Mouse (Mus musculus) limb, embryonic 12.5 days (tissue): ENCODE measurements around the gene Atp10a. TPM values are rescaled to one million over a fixed set of nuclear protein-coding genes. Genes with fewer than 3 reads are reported as not detected.

ENCODE experiments used
- ATAC-seq: fragments of 200-750 bp; cut with Nextera tagmentation; 2 replicates; pipeline ENCODE4 v1.8.0; 2017; ENCODE audit warnings: low read depth, moderate TSS enrichment; ENCODE audit not compliant: insufficient number of reproducible peaks, insufficient read depth, low FRiP score, low TSS enrichment
- H3K27ac ChIP-seq: fragments of 300-500 bp; sonication (generic); 2 replicates; pipeline ENCODE4 v1.5.1; 2016; ENCODE audit warnings: mild to moderate bottlenecking, moderate library complexity
- H3K27me3 ChIP-seq: fragments of 300-500 bp; sonication (generic); 2 replicates; pipeline ENCODE4 v1.6.1; 2016; ENCODE audit warnings: mild to moderate bottlenecking, moderate library complexity
- H3K36me3 ChIP-seq: fragments of 300-500 bp; sonication (generic); 2 replicates; pipeline ENCODE4 v1.6.1; 2016; ENCODE audit warnings: mild to moderate bottlenecking, moderate library complexity
- H3K4me1 ChIP-seq: fragments of 300-500 bp; sonication (generic); replicated peaks from 2 replicates; pipeline ENCODE4 v1.6.1; 2016
- H3K4me2 ChIP-seq: fragments of 300-500 bp; sonication (generic); 2 replicates; pipeline ENCODE4 v1.6.1; 2016; ENCODE audit warnings: mild to moderate bottlenecking, moderate library complexity
- H3K4me3 ChIP-seq: fragments of 300-500 bp; sonication (generic); replicated peaks from 2 replicates; pipeline ENCODE4 v1.5.1; 2016; ENCODE audit warnings: mild to moderate bottlenecking
- H3K9ac ChIP-seq: fragments of 300-500 bp; sonication (generic); replicated peaks from 2 replicates; pipeline ENCODE4 v1.6.1; 2016; ENCODE audit warnings: mild to moderate bottlenecking, moderate library complexity
- H3K9me3 ChIP-seq: fragments of 300-500 bp; sonication (generic); 2 replicates; pipeline ENCODE4 v1.6.1; 2016; ENCODE audit warnings: mild to moderate bottlenecking, moderate library complexity
- WGBS: fragments of 180-500 bp; shearing (Covaris S2); methylation state at CpG from one replicate; pipeline ENCODE4 v1.1.7; 2016; 5-methylcytosine and 5-hydroxymethylcytosine counted together
- polyA plus RNA-seq: library from polyadenylated mRNA; unstranded; fragments of >200 nt; fragmentation: Nextera tagmentation; extraction: Ambion mirVana; gene quantifications from 2 replicates; pipeline ENCODE4 v1.2.1, GENCODE M21; 2016

Gene Atp10a
- polyA plus RNA-seq, 1 experiment from 2014 or later, result 2.3 TPM

DNA sequence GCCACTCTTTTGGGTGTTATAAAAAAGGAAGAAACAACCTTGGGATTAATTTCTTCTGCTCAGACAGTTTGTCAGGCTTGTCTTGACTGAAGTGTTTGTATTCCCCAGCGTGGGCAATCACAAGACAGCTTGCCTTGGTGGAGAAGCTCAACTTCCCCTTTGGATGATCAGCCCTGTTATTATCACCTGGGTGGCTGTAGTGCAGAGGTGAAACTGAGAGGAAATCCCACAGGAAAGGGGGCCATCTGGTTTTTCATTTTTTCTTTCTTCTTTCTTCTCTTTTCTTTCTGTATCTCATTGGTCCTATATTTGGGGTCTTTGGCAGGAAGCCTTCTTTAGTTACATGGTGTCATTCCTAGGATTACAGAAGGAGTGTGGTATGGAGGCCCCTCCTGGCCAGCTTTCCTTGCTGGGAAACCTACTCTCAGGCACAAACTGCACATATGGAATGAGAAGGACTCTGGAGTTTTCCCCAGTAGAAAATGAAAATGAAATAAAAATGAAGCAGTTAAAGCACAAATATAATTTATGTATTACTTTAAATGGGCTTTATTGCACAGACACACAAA lies 59.7 kb downstream of the Atp10a start:
- no peaks in the 10 kb centered on the region for H3K4me1 ChIP-seq
- WGBS, result 42% methylated on average over 1 of the region's 1 CpGs
- no peak overlapping the region for H3K27ac ChIP-seq
- no peaks in the 10 kb centered on the region for H3K9me3 ChIP-seq
- no peak overlapping the region for H3K9ac ChIP-seq
- no peak overlapping the region for H3K4me3 ChIP-seq
- no peaks in the 10 kb centered on the region for H3K36me3 ChIP-seq
- ATAC-seq, result no peak
- no peaks in the 10 kb centered on the region for H3K27me3 ChIP-seq
- no peak overlapping the region for H3K4me2 ChIP-seq

- no peaks in the 10 kb centered on the region for H3K4me1 ChIP-seq
- H3K27me3 ChIP-seq, result no peaks in the 10 kb centered on the region
- H3K27ac ChIP-seq, result peak overlapping the region; percentile 7; the same call in 1 of the 2 replicates
- no peaks in the 10 kb centered on the region for H3K36me3 ChIP-seq
- ATAC-seq, result no peak
- H3K4me2 ChIP-seq, result no peak overlapping the region
- no peaks in the 10 kb centered on the region for H3K9me3 ChIP-seq
- 96% methylated on average over 3 of the region's 3 CpGs for whole genome bisulfite sequencing
- H3K9ac ChIP-seq, result no peak overlapping the region
- H3K4me3 ChIP-seq, result no peak overlapping the region
These were observed 60.7 kb downstream of the Atp10a start for GRCm38 (mm10) chr7:58716626-58717025.

GRCm38 (mm10) chr7:58718556-58718955 lies 62.6 kb downstream of the Atp10a start:
- Histone ChIP-seq H3K4me1 (no peaks in the 10 kb centered on the region), H3K9me3 (no peaks in the 10 kb centered on the region), H3K4me2 (no peak overlapping the region), H3K4me3 (no peak overlapping the region), H3K36me3 (no peaks in the 10 kb centered on the region), H3K27ac (no peak overlapping the region), H3K9ac (no peak overlapping the region), H3K27me3 (no peaks in the 10 kb centered on the region)
- ATAC-seq, result no peak
- 94% methylated on average over 2 of the region's 2 CpGs for WGBS

DNA sequence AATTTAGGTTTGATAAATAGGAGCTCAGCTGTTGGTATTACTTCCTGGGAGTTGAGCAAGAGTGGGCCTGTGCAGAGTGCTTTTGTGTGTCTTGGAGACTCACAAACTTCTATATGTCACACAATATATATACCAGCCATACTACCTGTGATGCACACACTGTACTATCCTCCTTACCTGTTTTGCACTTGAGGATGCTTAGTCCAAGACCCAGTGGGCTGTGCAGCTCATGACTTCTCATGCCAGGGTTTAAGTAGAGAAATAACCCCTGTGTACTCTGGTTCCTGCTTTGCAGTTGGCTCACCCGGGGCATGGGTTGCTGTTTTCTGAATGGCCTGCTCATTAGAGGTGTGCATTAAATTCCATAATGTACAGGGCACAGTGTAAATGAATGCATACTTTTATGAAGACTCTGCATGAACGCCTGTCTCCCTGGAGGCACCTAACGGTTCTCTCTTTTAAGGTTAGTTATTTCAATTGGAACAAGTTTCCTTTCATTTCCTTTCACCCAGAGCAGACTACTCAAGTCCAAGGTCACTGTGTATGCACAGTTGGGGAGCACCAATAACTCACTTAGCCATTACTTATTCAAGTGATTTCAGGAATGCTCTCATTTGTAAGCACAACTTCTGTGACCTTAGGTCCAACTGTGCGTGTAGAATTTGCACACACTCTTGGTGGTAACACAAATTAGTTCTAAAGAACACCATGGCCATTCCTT lies 63.4 kb downstream of the Atp10a start:
- Histone ChIP-seq H3K36me3 (no peaks in the 10 kb centered on the region), H3K27ac (no peak overlapping the region), H3K9ac (no peak overlapping the region), H3K4me2 (no peak overlapping the region), H3K9me3 (no peaks in the 10 kb centered on the region), H3K4me1 (no peaks in the 10 kb centered on the region), H3K4me3 (no peak overlapping the region), H3K27me3 (no peaks in the 10 kb centered on the region)
- WGBS, result 64% methylated on average over 4 of the region's 4 CpGs
- no peak for ATAC-seq

- Histone ChIP-seq H3K27ac (no peak overlapping the region), H3K4me3 (no peak overlapping the region), H3K4me2 (no peak overlapping the region), H3K36me3 (no peaks in the 10 kb centered on the region), H3K4me1 (no peaks in the 10 kb centered on the region), H3K9ac (no peak overlapping the region), H3K9me3 (no peaks in the 10 kb centered on the region), H3K27me3 (no peaks in the 10 kb centered on the region)
- ATAC-seq, result no peak
- 84% methylated on average over 1 of the region's 1 CpGs for WGBS
These were observed 66.3 kb downstream of the Atp10a start for GRCm38 (mm10) chr7:58722250-58722649.

DNA sequence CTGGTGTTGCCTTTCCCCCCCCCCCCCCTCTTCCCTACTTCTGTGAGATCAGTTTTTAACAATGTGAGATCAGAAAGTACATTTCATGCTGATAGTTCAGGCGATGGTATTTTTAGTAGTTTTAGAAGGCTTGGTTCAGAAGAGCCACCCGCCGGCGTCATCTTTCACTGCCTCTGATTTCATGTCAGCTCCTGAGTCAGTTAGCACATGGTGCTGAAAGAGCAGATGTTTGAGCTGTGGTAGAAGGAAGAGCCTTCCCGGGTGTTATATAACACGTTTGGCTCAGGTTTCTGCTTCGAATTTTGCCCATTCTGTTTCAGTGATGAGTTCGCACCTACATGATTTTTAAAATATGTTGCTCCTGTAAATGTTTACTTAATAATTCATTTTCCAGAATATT lies 74.2 kb downstream of the Atp10a start:
- Histone ChIP-seq H3K4me1 (no peaks in the 10 kb centered on the region; the same call in 1 of the 2 replicates), H3K9ac (no peak overlapping the region), H3K36me3 (no peaks in the 10 kb centered on the region), H3K27ac (no peak overlapping the region), H3K27me3 (no peaks in the 10 kb centered on the region), H3K4me2 (no peak overlapping the region), H3K9me3 (no peaks in the 10 kb centered on the region), H3K4me3 (no peak overlapping the region)
- 26% methylated on average over 8 of the region's 8 CpGs for WGBS
- ATAC-seq, result no peak

GRCm38 (mm10) chr7:58730831-58731230 lies 74.9 kb downstream of the Atp10a start:
- Histone ChIP-seq H3K27me3 (no peaks in the 10 kb centered on the region), H3K4me1 (no peaks in the 10 kb centered on the region; the same call in 1 of the 2 replicates), H3K27ac (no peak overlapping the region), H3K4me2 (no peak overlapping the region), H3K36me3 (no peaks in the 10 kb centered on the region), H3K4me3 (no peak overlapping the region), H3K9me3 (no peaks in the 10 kb centered on the region), H3K9ac (no peak overlapping the region)
- ATAC-seq, result no peak
- WGBS, result 79% methylated on average over 1 of the region's 1 CpGs

DNA sequence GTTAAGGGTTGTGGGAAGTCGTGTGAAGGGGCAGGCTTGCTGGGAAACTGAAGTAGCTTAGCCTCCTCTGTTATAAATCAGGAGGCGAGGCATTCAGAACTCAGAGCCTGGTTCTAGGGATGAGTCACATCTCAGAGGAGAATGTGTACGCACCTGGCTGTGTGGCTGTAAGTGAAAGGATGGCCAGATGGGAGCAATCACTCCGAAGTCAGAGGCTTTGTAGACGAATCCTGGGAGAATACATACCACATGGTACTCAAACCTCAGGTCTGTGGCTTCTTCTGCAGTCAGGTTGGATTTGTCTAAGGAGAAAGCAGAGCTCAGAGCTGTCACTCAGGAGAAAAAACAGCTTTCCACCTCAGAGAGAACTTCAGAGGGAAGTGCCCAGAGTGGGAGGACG lies 76.4 kb downstream of the Atp10a start:
- no peak for ATAC-seq
- H3K4me1 ChIP-seq, result no peaks in the 10 kb centered on the region; the same call in 1 of the 2 replicates
- H3K27ac ChIP-seq, result no peak overlapping the region
- no peak overlapping the region for H3K4me3 ChIP-seq
- WGBS, result 30% methylated on average over 6 of the region's 6 CpGs
- no peaks in the 10 kb centered on the region for H3K27me3 ChIP-seq
- no peak overlapping the region for H3K4me2 ChIP-seq
- H3K9ac ChIP-seq, result no peak overlapping the region
- no peaks in the 10 kb centered on the region for H3K9me3 ChIP-seq
- H3K36me3 ChIP-seq, result no peaks in the 10 kb centered on the region

GRCm38 (mm10) chr7:58733490-58733901 lies 77.5 kb downstream of the Atp10a start:
- WGBS, result 40% methylated on average over 6 of the region's 6 CpGs
- Histone ChIP-seq H3K4me2 (no peak overlapping the region), H3K27me3 (no peaks in the 10 kb centered on the region), H3K9me3 (no peaks in the 10 kb centered on the region), H3K27ac (no peak overlapping the region), H3K9ac (no peak overlapping the region), H3K36me3 (no peaks in the 10 kb centered on the region), H3K4me1 (no peaks in the 10 kb centered on the region; the same call in 1 of the 2 replicates), H3K4me3 (no peak overlapping the region)
- no peak; the same call in 1 of the 2 replicates for ATAC-seq

DNA sequence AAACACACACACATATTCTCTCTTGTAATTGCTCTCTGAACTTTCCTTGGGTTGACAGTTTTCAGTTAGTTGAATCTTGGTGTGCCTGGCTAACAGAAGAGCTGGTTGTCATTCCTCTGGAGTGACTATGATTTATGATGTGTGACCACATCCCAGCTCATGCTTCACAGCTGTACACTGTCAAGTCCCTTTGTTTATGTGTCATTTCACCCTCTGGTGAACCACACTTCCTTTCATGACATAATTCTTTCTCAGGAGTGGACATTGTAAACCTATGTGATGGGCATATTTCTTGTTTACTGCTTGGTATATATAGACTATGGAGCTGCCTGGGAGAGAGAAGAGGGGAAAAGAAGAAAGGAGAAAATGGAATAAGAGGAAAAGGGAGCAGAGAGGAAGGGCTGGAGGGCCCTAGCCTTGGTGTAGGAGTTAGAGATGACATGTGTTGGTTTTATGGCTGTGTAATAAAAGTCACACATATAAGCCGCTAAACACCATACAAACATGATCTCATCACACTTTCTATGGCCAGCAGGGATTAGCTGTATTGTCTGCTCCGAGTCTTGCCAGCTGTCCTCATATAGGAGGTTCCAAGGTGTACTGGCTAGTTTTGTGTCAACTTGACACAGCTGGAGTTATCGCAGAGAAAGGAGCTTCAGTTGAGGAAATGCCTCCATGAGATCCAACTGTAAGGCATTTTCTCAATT lies 81.0 kb downstream of the Atp10a start:
- H3K9ac ChIP-seq, result no peak overlapping the region
- no peak overlapping the region for H3K4me3 ChIP-seq
- no peaks in the 10 kb centered on the region; the same call in 1 of the 2 replicates for H3K4me1 ChIP-seq
- no peaks in the 10 kb centered on the region for H3K36me3 ChIP-seq
- WGBS, result 57% methylated on average over 3 of the region's 3 CpGs
- no peak overlapping the region for H3K4me2 ChIP-seq
- ATAC-seq, result no peak
- H3K27ac ChIP-seq, result no peak overlapping the region
- H3K9me3 ChIP-seq, result no peaks in the 10 kb centered on the region
- no peaks in the 10 kb centered on the region for H3K27me3 ChIP-seq

- Histone ChIP-seq H3K9me3 (no peaks in the 10 kb centered on the region), H3K9ac (no peak overlapping the region), H3K4me2 (no peak overlapping the region), H3K27me3 (no peaks in the 10 kb centered on the region), H3K4me1 (no peaks in the 10 kb centered on the region; the same call in 1 of the 2 replicates), H3K4me3 (no peak overlapping the region), H3K27ac (no peak overlapping the region), H3K36me3 (no peaks in the 10 kb centered on the region)
- ATAC-seq, result no peak
- WGBS, result 91% methylated on average over 13 of the region's 13 CpGs
These were observed 84.2 kb downstream of the Atp10a start for GRCm38 (mm10) chr7:58740196-58740595.
